In genomic region chr2:102774700-102775099, GRCm38 (mm10) we compare ENCODE assay signal across 14 mouse cellular contexts.
"Had no signal": no experiment of that assay in that cellular context is flagged by ENCODE, and none has a peak within 500 bp of the region (broad histone marks: within the 10 kb centered on the region; RNA-seq: fewer than 3 reads in every experiment).

No protein-coding gene starts in this region.

- ATAC-seq: midbrain, embryonic 13.5 days; midbrain, embryonic 16.5 days had no signal

- H3K4me3 ChIP-seq: midbrain, embryonic 10.5 days; midbrain, embryonic 13.5 days; neural tube, embryonic 12.5 days; stomach, embryonic 15.5 days had no signal

- H3K4me2 ChIP-seq: lung, embryonic 14.5 days; midbrain, embryonic 13.5 days; neural tube, embryonic 12.5 days; stomach, embryonic 15.5 days had no signal

- H3K9ac ChIP-seq: lung, embryonic 14.5 days; midbrain, embryonic 13.5 days; neural tube, embryonic 12.5 days; stomach, embryonic 15.5 days had no signal

- H3K27me3 ChIP-seq: midbrain, embryonic 13.5 days; neural tube, embryonic 12.5 days; stomach, embryonic 15.5 days had no signal

- DNase-seq: lung, adult 18-20 months; lung, embryonic 14.5 days; lung, postnatal 10 days; lung, postnatal 4 days; right cerebral cortex, postnatal 14 days; thymus, adult 2 months; thymus, postnatal 25 days; thymus, postnatal 4 days had no signal

- H3K27ac ChIP-seq: midbrain, embryonic 10.5 days; midbrain, embryonic 13.5 days; neural tube, embryonic 12.5 days; stomach, embryonic 15.5 days; stomach, postnatal 0 days had no signal

- H3K9me3 ChIP-seq: midbrain, embryonic 10.5 days; midbrain, embryonic 13.5 days; neural tube, embryonic 12.5 days; stomach, embryonic 15.5 days had no signal

- H3K36me3 ChIP-seq: stomach, embryonic 15.5 days had no signal

- H3K4me1 ChIP-seq: midbrain, embryonic 10.5 days; midbrain, embryonic 13.5 days; neural tube, embryonic 12.5 days; stomach, embryonic 15.5 days had no signal
